Mouse (Mus musculus): ENCODE data around the gene Cfi.

GRCm38 (mm10) chr3:129923581-129923980 lies 87.9 kb downstream of the Cfi start:
- TF ChIP-seq POLR2A (IDR thresholded peaks at IDR 0.05; ENCODE audit: low read depth, low read length) (no peak), CTCF (IDR thresholded peaks at IDR 0.05; ENCODE audit: borderline replicate concordance, insufficient read depth, low read length) (no peak)
